Mouse (Mus musculus): Measurements from ENCODE around the gene Vsx1.

GRCm38 (mm10) chr2:150663255-150663654, 25.9 kb downstream of the Vsx1 start:
- TF ChIP-seq CTCF (IDR thresholded peaks at IDR 0.05; ENCODE audit: control insufficient read depth, insufficient read depth, insufficient read length) (no peak), MAX (IDR thresholded peaks at IDR 0.05) (no peak), CEBPB (IDR thresholded peaks at IDR 0.05; ENCODE audit: low read depth) (no peak), MYOG (IDR thresholded peaks at IDR 0.05; ENCODE audit: control insufficient read depth, extremely low read depth, insufficient read length) (no peak)

All from C2C12 (cell line).